12 mouse cellular contexts compared by ENCODE assay signal in genomic region chr11:11881783-11882155, GRCm38 (mm10). TPM values are rescaled to one million over a fixed set of nuclear protein-coding genes. Genes with fewer than 3 reads are reported as not detected.
A peak's percentile ranks its signal among the peaks of the same experiment; 100 is the strongest.
DNase-seq lines count a peak whose midpoint lies in the region; ATAC-seq and TF ChIP-seq lines count a peak whose summit lies in the region.
"Had no signal": no experiment of that assay in that cellular context is flagged by ENCODE, and none has a peak within 500 bp of the region (broad histone marks: within the 10 kb centered on the region; RNA-seq: fewer than 3 reads in every experiment).

No protein-coding gene starts in this region.

- TF ChIP-seq POLR2A in ES-Bruce4 (IDR thresholded peaks at IDR 0.05; ENCODE audit: insufficient read depth, low read length), result no peak

- no peak overlapping the region for H3K9ac ChIP-seq in forebrain, postnatal 0 days
- H3K9ac ChIP-seq in heart, postnatal 0 days (replicated peaks; ENCODE audit: low read depth, low read length), result no peak overlapping the region
- no peak overlapping the region for H3K9ac ChIP-seq in ES-Bruce4 (ENCODE audit: low read depth, poor library complexity, severe bottlenecking)
- H3K9ac ChIP-seq in embryonic facial prominence, embryonic 15.5 days, result no peak overlapping the region

- H3K9me3 ChIP-seq in forebrain, embryonic 10.5 days, result no peaks in the 10 kb centered on the region
- H3K9me3 ChIP-seq in forebrain, postnatal 0 days (ENCODE audit: low read length), result no peaks in the 10 kb centered on the region
- H3K9me3 ChIP-seq in heart, postnatal 0 days (replicated peaks; ENCODE audit: control insufficient read depth, low read length), result no peaks in the 10 kb centered on the region
- no peaks in the 10 kb centered on the region for H3K9me3 ChIP-seq in ES-Bruce4 (replicated peaks; ENCODE audit: control insufficient read depth, insufficient read depth, low read length, poor library complexity, severe bottlenecking)
- no peaks in the 10 kb centered on the region for H3K9me3 ChIP-seq in embryonic facial prominence, embryonic 15.5 days (replicated peaks)

- no peak for TF ChIP-seq CTCF in forebrain, postnatal 0 days (IDR thresholded peaks at IDR 0.05; ENCODE audit: low read depth)
- no peak for TF ChIP-seq CTCF in heart, postnatal 0 days (IDR thresholded peaks at IDR 0.05; ENCODE audit: low read depth)
- no peak for TF ChIP-seq CTCF in ES-Bruce4 (IDR thresholded peaks at IDR 0.05; ENCODE audit: low read depth, low read length)

- no peaks in the 10 kb centered on the region for H3K36me3 ChIP-seq in forebrain, embryonic 10.5 days (replicated peaks)
- H3K36me3 ChIP-seq in forebrain, postnatal 0 days (ENCODE audit: insufficient read depth), result no peaks in the 10 kb centered on the region
- no peaks in the 10 kb centered on the region for H3K36me3 ChIP-seq in heart, postnatal 0 days (replicated peaks; ENCODE audit: control insufficient read depth, insufficient read depth, low read length)
- no peaks in the 10 kb centered on the region for H3K36me3 ChIP-seq in ES-Bruce4 (ENCODE audit: control insufficient read depth, insufficient read depth, low read length, poor library complexity, severe bottlenecking)
- H3K36me3 ChIP-seq in embryonic facial prominence, embryonic 15.5 days, result no peaks in the 10 kb centered on the region

- H3K4me2 ChIP-seq in forebrain, postnatal 0 days (ENCODE audit: low read depth), result no peak overlapping the region
- no peak overlapping the region for H3K4me2 ChIP-seq in heart, postnatal 0 days (ENCODE audit: low read depth, low read length)
- no peak overlapping the region for H3K4me2 ChIP-seq in embryonic facial prominence, embryonic 15.5 days (replicated peaks)

- no peak for ATAC-seq in forebrain, postnatal 0 days
- no peak for ATAC-seq in heart, postnatal 0 days (ENCODE audit: insufficient read depth, low read depth)
- ATAC-seq in embryonic facial prominence, embryonic 15.5 days (ENCODE audit: insufficient number of reproducible peaks, low FRiP score, low TSS enrichment, low read depth), result no peak
- ATAC-seq: lung, postnatal 0 days had no signal

- peak overlapping the region; percentile 69 for H3K27ac ChIP-seq in forebrain, embryonic 10.5 days
- no peak overlapping the region for H3K27ac ChIP-seq in forebrain, postnatal 0 days (ENCODE audit: low read depth, low read length)
- H3K27ac ChIP-seq in heart, postnatal 0 days (ENCODE audit: low read depth), result peak overlapping the region; percentile 71
- H3K27ac ChIP-seq in ES-Bruce4 (ENCODE audit: insufficient read depth, low read length), result peak overlapping the region; percentile 88
- peak overlapping the region; percentile 98; the same call in 1 of the 2 replicates for H3K27ac ChIP-seq in embryonic facial prominence, embryonic 15.5 days (replicated peaks)

- no peak for DNase-seq in forebrain, embryonic 10.5 days (ENCODE audit: extremely low spot score, low spot score)
- DNase-seq in forebrain, postnatal 0 days, result no peak
- no peak for DNase-seq in heart, postnatal 0 days (ENCODE audit: low spot score)
- no peak for DNase-seq in heart, postnatal 36 days
- no peak for DNase-seq in kidney, postnatal 4 days
- no peak for DNase-seq in right cerebral cortex, adult 2 months (ENCODE audit: low spot score in 2 of 2)
- DNase-seq: B cell, adult 2 months; cerebellum, adult 18-20 months; layer of hippocampus, adult 9-11 months had no signal

- WGBS in forebrain, embryonic 10.5 days, result 40% methylated on average over 1 of the region's 1 CpGs
- 32% methylated on average over 1 of the region's 1 CpGs for WGBS in forebrain, postnatal 0 days
- WGBS in heart, postnatal 0 days, result 58% methylated on average over 1 of the region's 1 CpGs
- 44% methylated on average over 1 of the region's 1 CpGs for WGBS in embryonic facial prominence, embryonic 15.5 days

- H3K27me3 ChIP-seq in forebrain, embryonic 10.5 days (ENCODE audit: poor library complexity, severe bottlenecking), result peaks cover 18% of the 10 kb centered on the region
- no peaks in the 10 kb centered on the region for H3K27me3 ChIP-seq in forebrain, postnatal 0 days (ENCODE audit: insufficient read depth, low read length)
- no peaks in the 10 kb centered on the region for H3K27me3 ChIP-seq in heart, postnatal 0 days (ENCODE audit: control insufficient read depth, insufficient read depth, low read length)
- no peaks in the 10 kb centered on the region for H3K27me3 ChIP-seq in ES-Bruce4 (ENCODE audit: control insufficient read depth, insufficient read depth, low read length, poor library complexity, severe bottlenecking)
- no peaks in the 10 kb centered on the region for H3K27me3 ChIP-seq in embryonic facial prominence, embryonic 15.5 days

- TF ChIP-seq EP300 in heart, postnatal 0 days (IDR thresholded peaks at IDR 0.05; ENCODE audit: low read depth), result no peak
- peak; percentile 90 for TF ChIP-seq EP300 in ES-Bruce4 (IDR thresholded peaks at IDR 0.05; ENCODE audit: insufficient read depth, low read depth, low read length)

- no peak overlapping the region for H3K4me3 ChIP-seq in forebrain, embryonic 10.5 days
- no peak overlapping the region for H3K4me3 ChIP-seq in forebrain, postnatal 0 days (ENCODE audit: low read depth, low read length)
- H3K4me3 ChIP-seq in heart, postnatal 0 days (ENCODE audit: low read depth, low read length), result no peak overlapping the region
- H3K4me3 ChIP-seq in ES-Bruce4 (ENCODE audit: low read depth, low read length), result no peak overlapping the region
- no peak overlapping the region for H3K4me3 ChIP-seq in embryonic facial prominence, embryonic 15.5 days (replicated peaks)

- H3K4me1 ChIP-seq in forebrain, embryonic 10.5 days, result peaks cover 84% of the 10 kb centered on the region
- no peaks in the 10 kb centered on the region for H3K4me1 ChIP-seq in forebrain, postnatal 0 days (ENCODE audit: insufficient read depth)
- H3K4me1 ChIP-seq in heart, postnatal 0 days (ENCODE audit: control insufficient read depth, insufficient read depth), result peaks cover 24% of the 10 kb centered on the region
- peaks cover 1% of the 10 kb centered on the region for H3K4me1 ChIP-seq in ES-Bruce4 (ENCODE audit: control insufficient read depth, insufficient read depth, low read length)
- H3K4me1 ChIP-seq in embryonic facial prominence, embryonic 15.5 days, result peaks cover 41% of the 10 kb centered on the region

- intact Hi-C loops in heart, postnatal 36 days (cut with DNase I), result no loop called here

RNA-seq across cellular contexts. Expression of gene Ddc, which starts 16.2 kb away (rescaled TPM):
- polyA plus RNA-seq in forebrain, embryonic 10.5 days (2016; fragmentation: Nextera tagmentation; extraction: Ambion mirVana), result 5.1 and 6.0 TPM in 2 replicates
- total RNA-seq in forebrain, postnatal 0 days (2014; rRNA removed), result 7.2 and 13.6 TPM in 2 replicates
- polyA plus RNA-seq in forebrain, postnatal 0 days (2015; fragmentation: Nextera tagmentation; extraction: Ambion mirVana), result 5.6 and 8.6 TPM in 2 replicates
- 248 and 309 TPM in 2 replicates for total RNA-seq in heart, postnatal 0 days (2014; rRNA removed; ENCODE audit: low replicate concordance)
- polyA plus RNA-seq in heart, postnatal 0 days (2015; fragmentation: Nextera tagmentation; extraction: Ambion mirVana), result 129 and 140 TPM in 2 replicates
- 1 to 10 TPM; 2.1 to 2.4 TPM for total RNA-seq in heart, postnatal 36 days (2021)
- polyA plus RNA-seq in ES-Bruce4 (2011; ENCODE audit: insufficient read depth, insufficient read length, low read depth, missing spikeins), result 7.0 and 9.1 TPM in 2 replicates
- polyA plus RNA-seq in embryonic facial prominence, embryonic 15.5 days (2015; fragmentation: Nextera tagmentation; extraction: Ambion mirVana), result 20.7 and 24.2 TPM in 2 replicates
